Mouse (Mus musculus) megakaryocyte-erythroid progenitor cell, adult 5-6 weeks (primary cell): ENCODE results near the gene Pogz. TPM values are rescaled to one million over a fixed set of nuclear protein-coding genes. Genes with fewer than 3 reads are reported as not detected.
A peak's percentile ranks its signal among the peaks of the same experiment; 100 is the strongest.
"Not testable (repeated sequence)": the region's sequence is repeated elsewhere in the genome, so short reads cannot be mapped to it uniquely, and the experiment has no call there.

Source experiments
- ATAC-seq: replicated peaks from 2 replicates; pipeline ENCODE4 v1.8.0; 2016; ENCODE audit warnings: mild to moderate bottlenecking, inconsistent platforms; ENCODE audit not compliant: severe bottlenecking, poor library complexity, low FRiP score, low TSS enrichment
- total RNA-seq, 2 experiments: library from RNA; stranded (forward) in 1 of 2; stranded (reverse) in 1 of 2; fragments of 200-1000, 215-1000 nt in 1 of 2; fragments of >200 nt in 1 of 2; fragmentation: Nextera tagmentation in 1 of 2; gene quantifications; 2 replicates each; pipeline ENCODE4 v1.2.3; 2014 to 2017

Gene Pogz
- total RNA-seq, 2 experiments from 2014 or later = 12.5 to 59.1 TPM

GRCm38 (mm10) chr3:94904759-94905158, 67.4 kb downstream of the Pogz start:
- not testable (repeated sequence) for ATAC-seq

GRCm38 (mm10) chr3:94906482-94906881, 69.1 kb downstream of the Pogz start:
- ATAC-seq = peak; percentile 85

GRCm38 (mm10) chr3:94911050-94911693, 73.8 kb downstream of the Pogz start:
- ATAC-seq = no peak

GRCm38 (mm10) chr3:94913801-94914200, 76.4 kb downstream of the Pogz start:
- ATAC-seq = no peak

GRCm38 (mm10) chr3:94915903-94916741, 78.8 kb downstream of the Pogz start:
- peak; percentile 36; the same call in 1 of the 2 replicates for ATAC-seq

GRCm38 (mm10) chr3:94917816-94918361, 80.5 kb downstream of the Pogz start:
- peak; percentile 76 for ATAC-seq

- no peak for ATAC-seq
These were observed 81.5 kb downstream of the Pogz start for GRCm38 (mm10) chr3:94918845-94919244.

GRCm38 (mm10) chr3:94921104-94921503, 83.7 kb downstream of the Pogz start:
- no peak for ATAC-seq

GRCm38 (mm10) chr3:94922333-94922732, 85.0 kb downstream of the Pogz start:
- no peak for ATAC-seq

GRCm38 (mm10) chr3:94924688-94925087, 87.3 kb downstream of the Pogz start:
- ATAC-seq = no peak

GRCm38 (mm10) chr3:94926301-94926736, 89.0 kb downstream of the Pogz start:
- ATAC-seq = peak; percentile 95

- not testable (repeated sequence) for ATAC-seq
These were observed 91.6 kb downstream of the Pogz start for GRCm38 (mm10) chr3:94928979-94929378.

- not testable (repeated sequence) for ATAC-seq
These were observed 93.3 kb downstream of the Pogz start for GRCm38 (mm10) chr3:94930386-94931266.

GRCm38 (mm10) chr3:94931427-94932082, 94.2 kb downstream of the Pogz start:
- ATAC-seq = peak; percentile 53

Other genes with a start within 250 kb of the Pogz start
- not detected in 2 replicates for gene Gm10972, start 194.5 kb upstream of the Pogz start, total RNA-seq (2014; fragmentation: Nextera tagmentation)
- not detected in 2 replicates for gene Gm10972, start 194.5 kb upstream of the Pogz start, total RNA-seq (2017)
- gene Tuft1, start 178.7 kb upstream of the Pogz start, total RNA-seq (2014; fragmentation: Nextera tagmentation) = 6.6 and 6.7 TPM in 2 replicates
- gene Tuft1, start 178.7 kb upstream of the Pogz start, total RNA-seq (2017) = 7.4 and 10.4 TPM in 2 replicates
- 0.74 and 7.0 TPM in 2 replicates for gene Selenbp2, start 144.0 kb upstream of the Pogz start, total RNA-seq (2014; fragmentation: Nextera tagmentation)
- gene Selenbp2, start 144.0 kb upstream of the Pogz start, total RNA-seq (2017) = 1.1 TPM in 1 of 2 replicates, not detected in the other
- gene Cgn, start 51.1 kb upstream of the Pogz start, total RNA-seq (2014; fragmentation: Nextera tagmentation) = 0.30 and 0.42 TPM in 2 replicates
- gene Cgn, start 51.1 kb upstream of the Pogz start, total RNA-seq (2017) = not detected in 2 replicates
- gene Psmb4, start 49.4 kb downstream of the Pogz start, total RNA-seq (2014; fragmentation: Nextera tagmentation) = 427 and 467 TPM in 2 replicates
- 212 and 218 TPM in 2 replicates for gene Psmb4, start 49.4 kb downstream of the Pogz start, total RNA-seq (2017)
- gene Selenbp1, start 95.5 kb downstream of the Pogz start, total RNA-seq (2014; fragmentation: Nextera tagmentation) = 128 and 136 TPM in 2 replicates
- 100 and 113 TPM in 2 replicates for gene Selenbp1, start 95.5 kb downstream of the Pogz start, total RNA-seq (2017)
- 21.3 and 21.4 TPM in 2 replicates for gene Rfx5, start 116.5 kb downstream of the Pogz start, total RNA-seq (2014; fragmentation: Nextera tagmentation)
- gene Rfx5, start 116.5 kb downstream of the Pogz start, total RNA-seq (2017) = 15.1 and 19.0 TPM in 2 replicates
- gene Pi4kb, start 137.2 kb downstream of the Pogz start, total RNA-seq (2014; fragmentation: Nextera tagmentation) = 24.9 and 35.5 TPM in 2 replicates
- gene Pi4kb, start 137.2 kb downstream of the Pogz start, total RNA-seq (2017) = 22.7 and 27.9 TPM in 2 replicates
- gene Zfp687, start 177.9 kb downstream of the Pogz start, total RNA-seq (2014; fragmentation: Nextera tagmentation) = 16.8 and 25.9 TPM in 2 replicates
- gene Zfp687, start 177.9 kb downstream of the Pogz start, total RNA-seq (2017) = 13.0 and 42.4 TPM in 2 replicates
- 190 and 212 TPM in 2 replicates for gene Psmd4, start 205.0 kb downstream of the Pogz start, total RNA-seq (2014; fragmentation: Nextera tagmentation)
- 336 and 456 TPM in 2 replicates for gene Psmd4, start 205.0 kb downstream of the Pogz start, total RNA-seq (2017)